Mouse (Mus musculus): Measurements from ENCODE around the gene Tmem136. TPM values are rescaled to one million over a fixed set of nuclear protein-coding genes. Genes with fewer than 3 reads are reported as not detected.

Gene Tmem136
- total RNA-seq, 1 experiment from 2014 or later, result not detected

GRCm38 (mm10) chr9:43085686-43086285 is 30.6 kb downstream of the Tmem136 start:
- no peak for ATAC-seq (replicated peaks; ENCODE audit: insufficient number of reproducible peaks, low FRiP score, low TSS enrichment, poor library complexity, severe bottlenecking)

DNA sequence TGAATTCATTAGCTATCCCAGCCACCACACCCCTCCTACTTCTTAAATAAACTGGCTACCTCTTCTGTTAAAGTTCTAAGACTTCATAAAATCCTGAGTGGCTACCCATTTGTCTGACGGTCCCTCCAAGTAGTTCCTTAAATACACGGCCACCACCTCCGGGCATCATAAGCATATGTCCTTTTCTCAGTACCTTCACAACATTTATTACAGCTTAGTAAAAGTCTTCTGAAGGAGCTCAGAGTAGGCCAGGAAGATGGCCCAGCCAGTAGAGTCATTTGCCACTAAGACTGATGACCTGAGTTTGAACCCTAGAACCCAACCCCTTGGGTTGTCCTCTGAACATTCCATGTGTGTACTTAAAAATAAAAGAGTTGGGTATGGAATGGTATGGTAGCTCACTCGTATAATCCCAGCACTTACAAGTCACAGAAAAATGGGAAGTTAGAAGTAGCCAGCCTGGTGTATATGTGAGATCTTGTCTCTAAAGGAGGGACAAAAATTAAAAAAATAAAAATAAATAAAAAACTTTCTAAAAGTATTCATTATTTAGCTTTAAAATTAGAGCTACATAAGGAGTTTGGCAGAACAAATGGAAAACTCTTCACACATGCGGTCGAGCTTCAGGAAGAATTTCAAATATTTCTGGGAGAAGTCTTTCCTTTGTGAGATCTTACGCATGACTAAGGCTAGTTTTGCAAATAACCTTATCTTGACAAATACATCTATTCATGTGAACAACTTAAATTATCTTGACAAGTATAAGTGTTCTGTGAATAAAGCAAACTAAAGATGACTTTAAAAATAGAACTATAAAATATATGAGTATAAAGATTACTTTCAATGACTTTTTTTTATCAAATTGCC is 31.6 kb downstream of the Tmem136 start:
- ATAC-seq (replicated peaks; ENCODE audit: insufficient number of reproducible peaks, low FRiP score, low TSS enrichment, poor library complexity, severe bottlenecking), result no peak

DNA sequence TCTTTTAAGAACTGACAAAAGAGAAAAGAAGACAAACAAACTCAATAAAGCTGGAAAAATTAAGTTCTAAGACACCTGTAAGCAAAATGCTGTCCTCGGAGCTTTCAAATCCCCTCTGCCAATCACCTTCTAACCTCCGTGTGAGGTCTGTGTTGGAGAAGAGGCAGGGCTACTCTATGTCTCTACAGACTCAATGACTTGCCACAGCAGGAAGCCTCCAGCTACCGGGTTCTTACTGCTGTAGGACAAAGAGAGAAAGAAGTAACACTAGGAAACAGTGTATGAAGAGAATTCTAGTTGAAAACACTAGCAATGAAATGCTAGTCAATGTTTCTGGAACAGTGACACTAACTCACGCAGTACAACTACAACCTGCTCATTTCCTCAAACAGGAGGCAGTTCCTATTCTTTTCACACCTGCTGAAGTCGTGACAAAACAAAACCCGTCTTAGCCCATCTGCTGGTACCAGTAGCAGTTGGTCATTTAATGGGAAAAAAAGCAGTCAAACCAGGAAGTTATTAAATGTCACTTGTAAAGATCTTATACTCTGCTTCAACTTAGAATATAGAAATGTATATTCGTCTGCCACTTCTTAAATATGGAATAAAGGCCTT is 32.8 kb downstream of the Tmem136 start:
- ATAC-seq (replicated peaks; ENCODE audit: insufficient number of reproducible peaks, low FRiP score, low TSS enrichment, poor library complexity, severe bottlenecking), result no peak

GRCm38 (mm10) chr9:43078711-43079110 is 37.7 kb downstream of the Tmem136 start:
- ATAC-seq (replicated peaks; ENCODE audit: insufficient number of reproducible peaks, low FRiP score, low TSS enrichment, poor library complexity, severe bottlenecking), result no peak

DNA sequence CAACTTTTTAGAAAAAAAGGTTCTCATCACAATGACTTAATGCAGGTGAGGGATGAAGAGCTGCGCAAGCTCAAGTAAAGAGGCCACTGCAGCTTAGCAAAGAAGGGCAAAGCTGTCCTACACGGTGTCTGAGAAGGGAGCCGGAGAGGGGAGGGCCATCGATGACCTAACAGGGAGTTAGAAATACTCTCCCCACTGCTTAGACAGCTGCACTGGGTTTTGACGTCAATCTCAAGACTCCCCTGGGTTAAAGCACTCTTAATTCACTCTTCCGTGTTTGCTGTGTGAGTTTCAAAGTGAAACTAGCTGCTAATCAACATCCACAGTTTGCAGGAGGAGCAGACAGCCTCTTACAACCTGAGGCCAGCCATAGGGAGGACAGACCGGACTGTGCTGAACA is 40.2 kb downstream of the Tmem136 start:
- ATAC-seq (replicated peaks; ENCODE audit: insufficient number of reproducible peaks, low FRiP score, low TSS enrichment, poor library complexity, severe bottlenecking), result no peak

- no peak for ATAC-seq (replicated peaks; ENCODE audit: insufficient number of reproducible peaks, low FRiP score, low TSS enrichment, poor library complexity, severe bottlenecking)
Observed at GRCm38 (mm10) chr9:43074611-43075010, 41.8 kb downstream of the Tmem136 start.

DNA sequence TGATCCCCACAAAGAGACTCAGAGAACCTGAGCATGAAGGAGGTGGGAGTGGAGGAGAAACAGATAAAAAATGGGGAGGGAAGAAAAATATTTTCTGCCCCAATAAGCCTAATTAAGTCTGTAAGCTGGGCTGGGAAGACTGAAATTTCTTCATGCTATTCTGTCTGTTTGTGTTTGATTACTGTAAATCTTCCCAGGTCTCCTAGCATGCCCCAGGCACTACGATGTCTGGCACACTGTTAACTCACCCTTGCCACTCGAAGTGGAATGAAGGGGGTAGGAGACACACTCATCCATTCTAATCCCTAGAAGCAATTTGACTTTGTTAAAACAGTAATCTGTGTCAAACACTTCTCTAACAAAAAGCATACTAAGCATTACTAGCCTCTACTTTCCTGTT is 44.6 kb downstream of the Tmem136 start:
- no peak for ATAC-seq (replicated peaks; ENCODE audit: insufficient number of reproducible peaks, low FRiP score, low TSS enrichment, poor library complexity, severe bottlenecking)

GRCm38 (mm10) chr9:43071176-43071575 is 45.2 kb downstream of the Tmem136 start:
- ATAC-seq (replicated peaks; ENCODE audit: insufficient number of reproducible peaks, low FRiP score, low TSS enrichment, poor library complexity, severe bottlenecking), result no peak

DNA sequence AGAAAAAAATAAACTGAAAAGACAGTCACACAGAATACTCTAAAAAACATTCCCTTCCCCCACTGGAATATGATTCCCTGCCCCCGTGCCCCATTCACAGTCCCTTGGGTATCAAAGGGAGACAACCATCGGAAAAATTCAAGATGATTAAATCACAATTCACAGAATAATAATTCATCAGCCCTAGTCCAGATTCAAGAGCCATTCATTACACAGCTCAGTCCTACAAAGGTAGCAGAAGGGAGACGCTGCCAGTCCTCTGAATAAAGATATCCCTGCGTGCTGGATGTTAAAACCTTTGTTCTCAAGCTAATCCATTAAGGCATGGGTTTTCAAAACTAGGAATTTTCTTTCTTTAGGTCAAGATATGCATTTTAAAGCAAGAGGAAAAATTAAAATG is 45.8 kb downstream of the Tmem136 start:
- no peak for ATAC-seq (replicated peaks; ENCODE audit: insufficient number of reproducible peaks, low FRiP score, low TSS enrichment, poor library complexity, severe bottlenecking)

DNA sequence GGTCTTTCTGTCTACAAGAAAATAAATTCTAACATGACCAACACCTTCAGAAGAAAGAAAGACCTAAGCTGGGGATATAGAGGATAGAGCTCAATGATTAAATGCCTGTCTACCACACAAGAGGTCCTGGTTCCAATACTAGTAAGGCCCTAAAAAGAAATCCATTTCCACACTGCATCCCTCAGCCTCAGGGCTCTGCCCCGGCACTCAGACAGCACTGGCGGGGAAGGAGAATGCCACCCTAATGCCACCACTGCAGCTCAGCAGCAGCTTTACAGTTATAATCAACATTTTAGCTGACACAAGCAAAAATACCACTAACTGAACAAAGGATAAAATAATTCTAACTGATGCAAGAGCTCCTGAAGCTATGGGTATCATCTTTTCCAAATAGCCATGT is 46.2 kb downstream of the Tmem136 start:
- ATAC-seq (replicated peaks; ENCODE audit: insufficient number of reproducible peaks, low FRiP score, low TSS enrichment, poor library complexity, severe bottlenecking), result no peak

DNA sequence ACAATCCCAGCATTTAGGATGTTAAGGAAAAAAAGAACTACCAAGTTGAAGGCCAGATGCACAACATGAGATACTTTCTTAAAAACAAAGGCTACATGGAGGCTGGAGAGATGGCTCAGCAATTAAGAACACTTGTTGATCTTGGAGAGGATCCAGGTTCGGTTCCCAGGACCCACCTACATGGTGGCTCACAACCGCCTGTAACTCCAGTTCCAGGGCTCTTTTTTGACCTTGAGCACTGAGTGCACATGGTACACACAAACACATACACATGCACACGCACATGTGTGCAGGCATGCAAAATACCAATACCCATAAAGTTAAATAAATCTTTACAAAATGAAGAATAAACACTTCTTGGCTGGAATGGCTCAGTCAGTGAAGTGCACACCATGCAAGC is 48.5 kb downstream of the Tmem136 start:
- ATAC-seq (replicated peaks; ENCODE audit: insufficient number of reproducible peaks, low FRiP score, low TSS enrichment, poor library complexity, severe bottlenecking), result no peak

DNA sequence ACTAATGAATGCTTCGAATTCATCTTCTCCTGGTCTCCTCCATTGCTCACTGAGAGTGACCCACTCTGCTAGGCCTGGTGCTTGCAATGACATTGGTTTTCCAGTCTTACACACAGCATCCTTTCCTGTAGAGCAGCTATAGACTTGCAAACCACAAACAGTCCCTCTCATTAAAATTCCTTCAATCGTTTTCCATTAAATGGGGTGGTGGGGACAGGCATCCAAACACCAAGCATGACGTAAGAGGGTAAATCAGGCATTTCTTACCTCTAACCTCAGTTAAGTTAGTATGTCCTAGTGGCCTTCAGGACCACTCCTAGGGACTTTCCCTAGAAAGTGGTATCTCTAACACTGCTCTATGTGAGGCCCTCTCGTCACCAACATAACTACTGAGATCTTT is 51.1 kb downstream of the Tmem136 start:
- no peak for ATAC-seq (replicated peaks; ENCODE audit: insufficient number of reproducible peaks, low FRiP score, low TSS enrichment, poor library complexity, severe bottlenecking)

DNA sequence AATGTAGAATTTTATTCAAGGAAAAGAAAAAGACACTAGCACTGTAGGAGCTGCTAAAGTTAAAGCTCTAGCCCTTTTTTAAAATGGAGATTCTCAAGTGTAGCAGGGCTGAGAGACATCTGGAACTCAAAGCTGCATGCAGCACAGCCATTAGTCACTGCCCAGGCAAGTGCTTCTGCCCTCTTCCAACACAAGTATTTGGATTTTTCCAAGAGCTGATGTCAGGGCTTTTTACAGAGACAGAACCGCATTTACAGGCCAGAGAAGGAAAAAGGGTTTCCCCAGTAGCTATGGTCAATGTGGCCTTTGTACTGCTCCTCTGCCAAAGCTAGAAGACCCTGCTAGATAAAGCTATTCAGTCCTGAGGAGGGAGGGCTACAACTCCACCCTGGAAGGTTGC is 54.8 kb downstream of the Tmem136 start:
- ATAC-seq (replicated peaks; ENCODE audit: insufficient number of reproducible peaks, low FRiP score, low TSS enrichment, poor library complexity, severe bottlenecking), result no peak

Other genes starting within 250 kb of the Tmem136 start
- not detected in 3 replicates for gene Grik4, start 172.1 kb downstream of the Tmem136 start, total RNA-seq (2017)
- gene Arhgef12, start 9.3 kb downstream of the Tmem136 start, total RNA-seq (2017), result 3.0 to 8.3 TPM (median 3.7 TPM) in 3 replicates
- gene Pou2f3, start 93.8 kb upstream of the Tmem136 start, total RNA-seq (2017), result not detected in 3 replicates
- 0.10 to 0.43 TPM in 2 of 3 replicates, not detected in the other for gene Oaf, start 123.3 kb upstream of the Tmem136 start, total RNA-seq (2017)
- gene Trim29, start 194.3 kb upstream of the Tmem136 start, total RNA-seq (2017), result not detected in 3 replicates

All from monocyte, adult 5-6 weeks (primary cell).